Mouse (Mus musculus) intestine, embryonic 14.5 days (tissue): ENCODE data around the gene Slc39a11. TPM values are rescaled to one million over a fixed set of nuclear protein-coding genes. Genes with fewer than 3 reads are reported as not detected.
A peak's percentile ranks its signal among the peaks of the same experiment; 100 is the strongest.

Experiments used
- ATAC-seq: fragments of 200-750 bp; cut with Nextera tagmentation; replicated peaks from 2 replicates; pipeline ENCODE4 v1.8.0; 2017; ENCODE audit warnings: low read depth, moderate number of reproducible peaks, moderate TSS enrichment, moderate library complexity; ENCODE audit not compliant: low FRiP score, low TSS enrichment
- DNase-seq: peaks from one replicate; pipeline ENCODE4 v3.0.0-alpha.2; 2018; ENCODE audit warnings: low spot score
- H3K27ac ChIP-seq: fragments of 300-500 bp; sonication (generic); 2 replicates; pipeline ENCODE4 v1.5.1; 2014; ENCODE audit warnings: low read depth, mild to moderate bottlenecking, control low read depth
- H3K27me3 ChIP-seq: fragments of 300-500 bp; sonication (generic); replicated peaks from 2 replicates; pipeline ENCODE4 v1.6.1; 2014; ENCODE audit warnings: low read length, control low read depth; ENCODE audit not compliant: control insufficient read depth, insufficient read depth
- H3K36me3 ChIP-seq: fragments of 300-500 bp; sonication (generic); 2 replicates; pipeline ENCODE4 v1.6.1; 2014; ENCODE audit warnings: low read length, control low read depth; ENCODE audit not compliant: control insufficient read depth, insufficient read depth
- H3K4me1 ChIP-seq: fragments of 300-500 bp; sonication (generic); replicated peaks from 2 replicates; pipeline ENCODE4 v1.6.1; 2014; ENCODE audit warnings: low read length, control low read depth, mixed read lengths; ENCODE audit not compliant: control insufficient read depth, insufficient read depth
- H3K4me2 ChIP-seq: fragments of 300-500 bp; sonication (generic); 2 replicates; pipeline ENCODE4 v1.6.1; 2014; ENCODE audit warnings: low read length
- H3K4me3 ChIP-seq: fragments of 300-500 bp; sonication (generic); 2 replicates; pipeline ENCODE4 v1.5.1; 2014; ENCODE audit warnings: low read depth, low read length, control low read depth, mixed read lengths
- H3K9ac ChIP-seq: fragments of 300-500 bp; sonication (generic); 2 replicates; pipeline ENCODE4 v1.6.1; 2014; ENCODE audit warnings: mild to moderate bottlenecking, low read length
- H3K9me3 ChIP-seq: fragments of 300-500 bp; sonication (generic); 2 replicates; pipeline ENCODE4 v1.6.1; 2016; ENCODE audit warnings: low read length, control low read depth; ENCODE audit not compliant: control insufficient read depth
- WGBS: fragments of 180-500 bp; shearing (Covaris S2); extraction: QIAGEN DNeasy Blood & Tissue Kit; methylation state at CpG from one replicate; pipeline ENCODE4 v1.1.7; 2014; 5-methylcytosine and 5-hydroxymethylcytosine counted together
- polyA plus RNA-seq: library from polyadenylated mRNA; unstranded; fragments of >200 nt; fragmentation: Nextera tagmentation; extraction: Ambion mirVana; gene quantifications from 2 replicates; pipeline ENCODE4 v1.2.1, GENCODE M21; 2014

The Slc39a11 gene
- polyA plus RNA-seq, 1 experiment from 2014 or later, result 24.0 TPM

DNA sequence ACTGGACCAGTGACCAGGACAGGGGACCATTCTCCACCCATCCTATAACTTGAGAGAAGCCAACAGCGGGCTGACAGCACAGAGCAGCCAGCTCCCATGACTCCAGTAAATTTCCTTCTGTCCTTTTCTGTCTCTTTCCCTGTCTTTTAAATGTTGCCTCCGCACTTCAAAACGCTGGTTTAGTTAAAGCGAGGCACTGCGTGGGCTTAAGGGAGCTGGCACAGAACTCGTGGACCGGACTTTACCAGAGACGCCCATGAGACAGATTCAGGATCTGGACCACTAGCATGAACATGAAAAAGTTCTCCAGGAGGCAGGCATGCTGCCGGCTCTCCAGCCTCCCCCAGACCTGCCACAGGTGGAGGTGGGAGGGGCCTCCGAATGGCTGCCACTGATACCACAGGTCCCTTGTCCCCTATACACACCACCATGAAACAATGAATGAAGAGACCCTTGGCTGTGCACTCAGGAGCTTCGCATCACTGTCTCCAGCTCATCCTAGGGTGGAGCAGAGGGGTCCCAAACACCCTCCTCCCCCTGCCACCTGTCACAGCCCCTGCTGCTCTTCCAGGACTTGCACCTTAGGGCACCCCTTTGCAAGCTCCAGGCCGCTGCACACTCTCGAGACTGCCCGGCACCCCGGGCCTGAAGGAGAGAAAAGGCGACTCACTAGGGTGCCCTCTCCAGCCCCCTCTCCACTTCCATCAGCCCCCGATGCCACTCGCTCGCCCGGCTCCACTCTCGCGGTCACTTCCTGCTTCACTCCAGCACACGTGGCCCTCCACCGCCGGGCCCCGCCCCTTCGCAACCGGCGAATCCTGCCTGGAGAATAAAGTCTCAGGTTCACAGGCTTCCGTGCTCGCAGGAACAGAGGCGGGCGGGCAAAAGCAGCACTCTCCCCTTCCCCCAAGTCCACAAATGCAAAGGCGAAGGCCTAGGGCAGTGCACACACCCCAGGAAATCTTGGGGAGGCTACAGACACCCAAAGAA, 84.6 kb downstream of the Slc39a11 start:
- no peak overlapping the region for H3K27ac ChIP-seq
- 0 out of 2 replicates have a peak, but pooled peaks cover 4% of the 10 kb centered on the region for H3K4me1 ChIP-seq
- ATAC-seq (peak; percentile 85), DNase-seq (peak; percentile 88)
- no peaks in the 10 kb centered on the region for H3K9me3 ChIP-seq
- peak overlapping the region; percentile 94 for H3K4me2 ChIP-seq
- H3K27me3 ChIP-seq, result no peaks in the 10 kb centered on the region
- WGBS, result 8% methylated on average over 34 of the region's 34 CpGs
- peak overlapping the region; percentile 56 for H3K9ac ChIP-seq
- no peaks in the 10 kb centered on the region for H3K36me3 ChIP-seq
- peak overlapping the region; percentile 60 for H3K4me3 ChIP-seq

DNA sequence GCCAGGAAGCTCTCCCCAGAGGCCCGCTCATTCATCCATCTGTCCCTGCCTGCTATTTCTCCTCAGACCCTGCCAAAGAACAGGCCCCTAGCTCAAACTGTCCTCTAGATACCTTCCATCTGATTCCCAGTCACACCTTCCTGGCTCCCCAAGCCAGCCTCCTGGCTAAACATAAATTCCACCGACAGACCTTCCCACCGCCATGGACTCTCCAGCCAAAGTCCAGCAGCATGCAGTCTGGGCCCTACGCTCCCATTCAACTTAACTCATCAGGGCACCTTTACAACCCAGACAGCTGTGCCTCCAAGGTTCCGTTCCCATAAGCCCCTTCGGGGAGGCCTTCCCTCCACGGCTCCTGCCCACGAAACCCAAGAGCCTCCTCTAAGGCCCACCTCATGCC, 87.6 kb downstream of the Slc39a11 start:
- DNase-seq, result no peak
- Histone ChIP-seq H3K4me2 (no peak overlapping the region), H3K4me3 (no peak overlapping the region), H3K9me3 (no peaks in the 10 kb centered on the region), H3K4me1 (0 out of 2 replicates have a peak, but pooled peaks cover 4% of the 10 kb centered on the region), H3K9ac (no peak overlapping the region), H3K36me3 (no peaks in the 10 kb centered on the region), H3K27ac (no peak overlapping the region), H3K27me3 (no peaks in the 10 kb centered on the region)
- ATAC-seq, result no peak
- 85% methylated on average over 8 of the region's 8 CpGs for WGBS

DNA sequence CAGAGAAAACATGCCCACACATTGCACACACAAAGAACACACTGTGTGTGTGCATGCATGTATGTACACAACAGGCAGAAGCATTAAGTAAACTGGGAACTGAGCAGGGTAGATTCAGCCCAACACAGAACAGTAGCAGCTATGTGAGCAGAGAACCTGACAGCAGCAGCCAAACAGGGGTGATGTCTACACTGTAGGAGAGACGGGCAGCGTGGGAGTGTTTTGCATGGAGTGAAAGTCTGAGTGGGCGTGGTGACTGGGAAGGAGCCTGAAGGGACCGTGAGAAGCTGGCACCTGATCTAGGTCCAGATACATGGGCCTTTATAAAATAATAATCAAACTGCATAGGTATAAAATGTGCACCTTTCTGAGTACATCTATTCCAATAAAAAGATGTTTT, 89.7 kb downstream of the Slc39a11 start:
- Histone ChIP-seq H3K36me3 (no peaks in the 10 kb centered on the region), H3K9ac (no peak overlapping the region), H3K9me3 (no peaks in the 10 kb centered on the region), H3K4me3 (no peak overlapping the region), H3K27ac (no peak overlapping the region), H3K4me2 (no peak overlapping the region), H3K4me1 (no peaks in the 10 kb centered on the region), H3K27me3 (no peaks in the 10 kb centered on the region)
- DNase-seq (no peak), ATAC-seq (no peak)
- WGBS, result 75% methylated on average over 4 of the region's 4 CpGs

GRCm38 (mm10) chr11:113558505-113558904, 91.4 kb downstream of the Slc39a11 start:
- H3K9me3 ChIP-seq, result no peaks in the 10 kb centered on the region
- H3K9ac ChIP-seq, result no peak overlapping the region
- ATAC-seq (no peak), DNase-seq (no peak)
- no peaks in the 10 kb centered on the region for H3K27me3 ChIP-seq
- H3K4me3 ChIP-seq, result no peak overlapping the region
- WGBS, result 80% methylated on average over 12 of the region's 12 CpGs
- H3K4me2 ChIP-seq, result no peak overlapping the region
- no peak overlapping the region for H3K27ac ChIP-seq
- no peaks in the 10 kb centered on the region for H3K4me1 ChIP-seq
- no peaks in the 10 kb centered on the region for H3K36me3 ChIP-seq

- WGBS, result 86% methylated on average over 12 of the region's 12 CpGs
- Histone ChIP-seq H3K4me2 (no peak overlapping the region), H3K9me3 (no peaks in the 10 kb centered on the region), H3K9ac (no peak overlapping the region), H3K4me1 (no peaks in the 10 kb centered on the region), H3K36me3 (no peaks in the 10 kb centered on the region), H3K27me3 (no peaks in the 10 kb centered on the region), H3K27ac (no peak overlapping the region), H3K4me3 (no peak overlapping the region)
- no peak for DNase-seq
- ATAC-seq, result no peak
Observed at GRCm38 (mm10) chr11:113556142-113556541, 93.7 kb downstream of the Slc39a11 start.

DNA sequence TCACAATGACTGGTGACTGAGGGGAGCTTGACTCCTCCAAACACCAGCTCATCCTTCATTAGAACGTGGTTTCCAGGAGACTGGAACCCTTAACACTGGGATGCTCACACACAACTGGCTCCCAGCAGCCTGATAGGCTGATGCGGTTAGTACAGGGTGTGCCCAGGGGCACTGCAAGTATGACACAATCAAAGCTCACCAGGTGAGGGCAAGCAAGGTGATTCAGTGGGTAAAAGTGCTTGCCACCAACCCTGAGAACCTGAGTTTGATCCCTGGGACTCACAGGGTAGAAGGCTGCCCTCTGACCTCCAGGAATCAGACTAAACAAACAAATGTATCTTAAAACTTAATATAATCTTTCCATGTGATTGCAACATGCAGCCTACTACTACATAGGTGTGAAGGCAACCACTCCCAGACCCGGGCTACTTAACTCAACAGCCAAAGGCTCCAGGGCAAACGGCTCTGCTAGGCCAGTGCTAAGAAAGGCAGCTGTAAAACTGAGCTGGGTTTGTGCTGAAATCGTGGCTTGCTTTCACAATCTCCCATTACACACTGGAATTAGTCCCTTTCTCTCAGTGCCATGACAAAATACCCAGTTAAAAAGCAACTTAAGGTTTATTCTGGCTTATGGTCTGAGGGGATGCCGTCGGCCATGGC, 95.0 kb downstream of the Slc39a11 start:
- no peaks in the 10 kb centered on the region for H3K27me3 ChIP-seq
- no peak overlapping the region for H3K9ac ChIP-seq
- no peaks in the 10 kb centered on the region for H3K4me1 ChIP-seq
- H3K27ac ChIP-seq, result no peak overlapping the region
- H3K36me3 ChIP-seq, result no peaks in the 10 kb centered on the region
- 83% methylated on average over 7 of the region's 7 CpGs for WGBS
- DNase-seq, result no peak
- no peak for ATAC-seq
- H3K9me3 ChIP-seq, result no peaks in the 10 kb centered on the region
- H3K4me3 ChIP-seq, result no peak overlapping the region
- H3K4me2 ChIP-seq, result no peak overlapping the region

GRCm38 (mm10) chr11:113554194-113554593, 95.7 kb downstream of the Slc39a11 start:
- H3K36me3 ChIP-seq, result no peaks in the 10 kb centered on the region
- no peaks in the 10 kb centered on the region for H3K9me3 ChIP-seq
- no peak overlapping the region for H3K9ac ChIP-seq
- DNase-seq, result no peak
- ATAC-seq, result no peak
- H3K27me3 ChIP-seq, result no peaks in the 10 kb centered on the region
- no peak overlapping the region for H3K27ac ChIP-seq
- WGBS, result 85% methylated on average over 7 of the region's 7 CpGs
- H3K4me3 ChIP-seq, result no peak overlapping the region
- no peak overlapping the region for H3K4me2 ChIP-seq
- no peaks in the 10 kb centered on the region for H3K4me1 ChIP-seq

DNA sequence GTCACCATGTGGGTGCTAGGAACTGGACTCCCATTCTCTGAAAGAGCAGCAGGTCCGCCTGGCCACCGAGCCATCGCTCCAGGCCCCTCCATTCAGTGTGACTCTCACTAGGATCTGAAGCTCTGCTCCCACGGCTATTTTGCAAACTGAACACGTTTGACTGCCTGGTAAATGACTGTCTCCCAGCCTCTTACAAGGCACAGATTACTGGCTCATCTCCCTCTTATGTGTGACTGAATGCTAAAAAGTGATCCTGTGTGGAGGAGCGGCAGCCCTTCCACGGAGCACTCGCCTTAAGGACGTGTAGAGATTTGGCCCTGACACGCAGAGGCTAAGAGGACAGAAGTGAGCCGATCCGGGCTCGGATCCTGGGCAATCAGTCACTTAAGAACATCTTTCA, 96.3 kb downstream of the Slc39a11 start:
- Histone ChIP-seq H3K27ac (no peak overlapping the region), H3K4me1 (no peaks in the 10 kb centered on the region), H3K27me3 (no peaks in the 10 kb centered on the region), H3K4me3 (no peak overlapping the region), H3K36me3 (no peaks in the 10 kb centered on the region), H3K9ac (no peak overlapping the region), H3K4me2 (no peak overlapping the region), H3K9me3 (no peaks in the 10 kb centered on the region)
- no peak for ATAC-seq
- no peak for DNase-seq
- WGBS, result 87% methylated on average over 13 of the region's 13 CpGs
